Mouse (Mus musculus) liver, adult 2 months (tissue): ENCODE measurements at regions not wholly inside any gene's neighbourhood (a gene's known extent, or its start where the extent isn't known, plus 50 kb on each side); places are given as distances from the start of the nearest gene placed in this dataset.

Source experiments
- DNase-seq: peaks from one replicate; pipeline ENCODE4 v3.0.0-alpha.2; 2011; ENCODE audit warnings: low read depth, low spot score; ENCODE audit errors: extremely low read depth
- H3K27ac ChIP-seq: fragments of 200-500 bp; replicated peaks from 2 replicates; pipeline ENCODE4 v1.5.1; 2012; ENCODE audit warnings: low read depth, mild to moderate bottlenecking, control low read depth, inconsistent platforms, low read length; ENCODE audit not compliant: insufficient read depth
- H3K27me3 ChIP-seq: fragments of 200-500 bp; 2 replicates; pipeline ENCODE4 v1.6.1; 2012; ENCODE audit warnings: mild to moderate bottlenecking, moderate library complexity, low read length, inconsistent platforms; ENCODE audit not compliant: control insufficient read depth, insufficient read depth
- H3K36me3 ChIP-seq: fragments of 200-500 bp; 2 replicates; pipeline ENCODE4 v1.6.1; 2012; ENCODE audit warnings: low read length, inconsistent platforms; ENCODE audit not compliant: control insufficient read depth, insufficient read depth
- H3K4me1 ChIP-seq: fragments of 200-500 bp; 2 replicates; pipeline ENCODE4 v1.6.1; 2011; ENCODE audit warnings: low read length; ENCODE audit not compliant: control insufficient read depth, insufficient read depth
- H3K4me3 ChIP-seq: fragments of 200-500 bp; 2 replicates; pipeline ENCODE4 v1.5.1; 2011; ENCODE audit warnings: low read depth, mild to moderate bottlenecking, control low read depth, low read length, moderate library complexity; ENCODE audit not compliant: insufficient read depth
- H3K79me2 ChIP-seq: fragments of 200-500 bp; 2 replicates; pipeline ENCODE4 v1.6.1; 2012; ENCODE audit warnings: inconsistent platforms, mild to moderate bottlenecking, low read length, moderate library complexity; ENCODE audit not compliant: control insufficient read depth, insufficient read depth
- H3K9ac ChIP-seq: fragments of 200-500 bp; 2 replicates; pipeline ENCODE4 v1.6.1; 2012; ENCODE audit warnings: low read depth, mild to moderate bottlenecking, control low read depth, inconsistent platforms, low read length
- CTCF ChIP-seq: fragments of 200-500 bp; IDR thresholded peaks from 2 replicates; pipeline ENCODE4 v1.5.1; 2011; ENCODE audit warnings: low read depth, low read length, control low read depth
- POLR2A ChIP-seq: fragments of 200-500 bp; IDR thresholded peaks from 2 replicates; pipeline ENCODE4 v1.6.1; 2011; ENCODE audit warnings: low read length, control low read depth; ENCODE audit not compliant: insufficient read depth; ENCODE audit errors: extremely low read depth
- WGBS: fragments of 180-500 bp; shearing (Covaris S2); methylation state at CpG from one replicate; pipeline ENCODE4 v1.1.7; 2018; 5-methylcytosine and 5-hydroxymethylcytosine counted together

- H3K27ac ChIP-seq: no peak overlapping the region
- H3K4me1 ChIP-seq: no peaks in the 10 kb centered on the region
- DNase-seq: no peak
- TF ChIP-seq POLR2A (no peak), CTCF (no peak)
- no peak overlapping the region for H3K9ac ChIP-seq
- no peaks in the 10 kb centered on the region for H3K27me3 ChIP-seq
- 97% methylated on average over 2 of the region's 2 CpGs for WGBS
- H3K4me3 ChIP-seq: no peak overlapping the region
- H3K36me3 ChIP-seq: no peaks in the 10 kb centered on the region
- no peaks in the 10 kb centered on the region for H3K79me2 ChIP-seq
Observed at GRCm38 (mm10) chr10:39219366-39219765, 55.8 kb upstream of the Ccn6 start.

GRCm38 (mm10) chr10:39218151-39218550 lies 54.6 kb upstream of the Ccn6 start:
- H3K9ac ChIP-seq: no peak overlapping the region
- 85% methylated on average over 5 of the region's 5 CpGs for WGBS
- TF ChIP-seq CTCF (no peak), POLR2A (no peak)
- no peaks in the 10 kb centered on the region for H3K27me3 ChIP-seq
- H3K79me2 ChIP-seq: no peaks in the 10 kb centered on the region
- H3K4me1 ChIP-seq: no peaks in the 10 kb centered on the region
- no peaks in the 10 kb centered on the region for H3K36me3 ChIP-seq
- no peak overlapping the region for H3K27ac ChIP-seq
- no peak overlapping the region for H3K4me3 ChIP-seq
- no peak for DNase-seq

GRCm38 (mm10) chr10:39216142-39216904 lies 52.7 kb upstream of the Ccn6 start:
- 62% methylated on average over 14 of the region's 14 CpGs for WGBS
- Histone ChIP-seq H3K4me1 (no peaks in the 10 kb centered on the region), H3K27me3 (no peaks in the 10 kb centered on the region), H3K4me3 (no peak overlapping the region), H3K9ac (no peak overlapping the region), H3K27ac (no peak overlapping the region), H3K36me3 (no peaks in the 10 kb centered on the region), H3K79me2 (no peaks in the 10 kb centered on the region)
- TF ChIP-seq CTCF: no peak
- no peak for TF ChIP-seq POLR2A
- peak; percentile 85 for DNase-seq

GRCm38 (mm10) chr10:39214563-39214962 lies 51.0 kb upstream of the Ccn6 start:
- TF ChIP-seq POLR2A (no peak), CTCF (no peak)
- H3K4me1 ChIP-seq: no peaks in the 10 kb centered on the region
- H3K4me3 ChIP-seq: no peak overlapping the region
- H3K27me3 ChIP-seq: no peaks in the 10 kb centered on the region
- WGBS: 92% methylated on average over 4 of the region's 4 CpGs
- no peaks in the 10 kb centered on the region for H3K79me2 ChIP-seq
- no peaks in the 10 kb centered on the region for H3K36me3 ChIP-seq
- no peak overlapping the region for H3K9ac ChIP-seq
- no peak overlapping the region for H3K27ac ChIP-seq
- DNase-seq: no peak
